Mouse (Mus musculus): ENCODE results near the gene Ice1.

Gene Ice1

GRCm38 (mm10) chr13:70553456-70553855 is 84.0 kb downstream of the Ice1 start:
- no peak for DNase-seq

GRCm38 (mm10) chr13:70547457-70547856 is 90.0 kb downstream of the Ice1 start:
- no peak for DNase-seq

- DNase-seq = no peak
Observed at GRCm38 (mm10) chr13:70545261-70545660, 92.2 kb downstream of the Ice1 start.

GRCm38 (mm10) chr13:70539842-70540241 is 97.6 kb downstream of the Ice1 start:
- no peak for DNase-seq

GRCm38 (mm10) chr13:70533412-70533811 is 104.0 kb downstream of the Ice1 start:
- no peak for DNase-seq

GRCm38 (mm10) chr13:70532719-70533118 is 104.7 kb downstream of the Ice1 start:
- no peak for DNase-seq

GRCm38 (mm10) chr13:70517651-70518050 is 119.8 kb downstream of the Ice1 start:
- DNase-seq = no peak

- DNase-seq = no peak
Observed at GRCm38 (mm10) chr13:70515004-70515403, 122.4 kb downstream of the Ice1 start.

GRCm38 (mm10) chr13:70510199-70510598 is 127.2 kb downstream of the Ice1 start:
- no peak for DNase-seq

- no peak for DNase-seq
Observed at GRCm38 (mm10) chr13:70509375-70510016, 127.9 kb downstream of the Ice1 start.

- no peak for DNase-seq
Observed at GRCm38 (mm10) chr13:70508708-70509374, 128.6 kb downstream of the Ice1 start.

Data from thymus, postnatal 36 days (tissue).